ENCODE assay signal across 24 mouse cellular contexts in genomic region chr3:30248656-30249384, GRCm38 (mm10).
A peak's percentile ranks its signal among the peaks of the same experiment; 100 is the strongest.
DNase-seq lines count a peak whose midpoint lies in the region; ATAC-seq and TF ChIP-seq lines count a peak whose summit lies in the region.
"Had no signal": no experiment of that assay in that cellular context is flagged by ENCODE, and none has a peak within 500 bp of the region (broad histone marks: within the 10 kb centered on the region; RNA-seq: fewer than 3 reads in every experiment).

No protein-coding gene starts in this region.

- no peak overlapping the region for H3K4me3 ChIP-seq in forebrain, postnatal 0 days (ENCODE audit: low read depth, low read length)
- no peak overlapping the region for H3K4me3 ChIP-seq in forebrain, embryonic 12.5 days (replicated peaks)
- no peak overlapping the region for H3K4me3 ChIP-seq in midbrain, embryonic 11.5 days (ENCODE audit: low read depth, low read length)
- H3K4me3 ChIP-seq in midbrain, embryonic 10.5 days, result no peak overlapping the region
- H3K4me3 ChIP-seq: hindbrain, embryonic 13.5 days; limb, embryonic 12.5 days; liver, embryonic 12.5 days; midbrain, embryonic 15.5 days; myocyte; neural tube, embryonic 15.5 days had no signal

- peak; percentile 92 for ATAC-seq in forebrain, postnatal 0 days
- no peak for ATAC-seq in forebrain, embryonic 12.5 days (ENCODE audit: low FRiP score)
- no peak for ATAC-seq in midbrain, embryonic 11.5 days (ENCODE audit: low FRiP score)
- ATAC-seq: inflammation-experienced regulatory T-cells, adult 6 months; liver, embryonic 12.5 days; midbrain, embryonic 15.5 days had no signal

- H3K9me3 ChIP-seq in forebrain, postnatal 0 days (ENCODE audit: low read length), result no peaks in the 10 kb centered on the region
- no peaks in the 10 kb centered on the region for H3K9me3 ChIP-seq in forebrain, embryonic 12.5 days
- no peaks in the 10 kb centered on the region for H3K9me3 ChIP-seq in midbrain, embryonic 11.5 days (ENCODE audit: control insufficient read depth, low read length)
- no peaks in the 10 kb centered on the region for H3K9me3 ChIP-seq in midbrain, embryonic 10.5 days (replicated peaks)
- H3K9me3 ChIP-seq: hindbrain, embryonic 13.5 days; limb, embryonic 12.5 days; liver, embryonic 12.5 days; midbrain, embryonic 15.5 days; neural tube, embryonic 15.5 days had no signal

- no peak overlapping the region for H3K9ac ChIP-seq in forebrain, postnatal 0 days
- H3K9ac ChIP-seq in forebrain, embryonic 12.5 days, result no peak overlapping the region
- H3K9ac ChIP-seq in midbrain, embryonic 11.5 days (ENCODE audit: low read length), result no peak overlapping the region
- H3K9ac ChIP-seq: hindbrain, embryonic 13.5 days; limb, embryonic 12.5 days; liver, embryonic 12.5 days; midbrain, embryonic 15.5 days; neural tube, embryonic 15.5 days had no signal

- no peak overlapping the region for H3K27ac ChIP-seq in forebrain, postnatal 0 days (ENCODE audit: low read depth, low read length)
- no peak overlapping the region for H3K27ac ChIP-seq in forebrain, embryonic 12.5 days
- no peak overlapping the region for H3K27ac ChIP-seq in midbrain, embryonic 11.5 days (ENCODE audit: low read depth, low read length)
- H3K27ac ChIP-seq in midbrain, embryonic 10.5 days (replicated peaks), result no peak overlapping the region
- H3K27ac ChIP-seq: hindbrain, embryonic 13.5 days; limb, embryonic 12.5 days; liver, embryonic 12.5 days; midbrain, embryonic 15.5 days; neural tube, embryonic 15.5 days had no signal

- no peak overlapping the region for H3K4me2 ChIP-seq in forebrain, postnatal 0 days (ENCODE audit: low read depth)
- H3K4me2 ChIP-seq in forebrain, embryonic 12.5 days, result no peak overlapping the region
- no peak overlapping the region for H3K4me2 ChIP-seq in midbrain, embryonic 11.5 days
- H3K4me2 ChIP-seq: hindbrain, embryonic 13.5 days; limb, embryonic 12.5 days; liver, embryonic 12.5 days; midbrain, embryonic 15.5 days; neural tube, embryonic 15.5 days had no signal

- H3K27me3 ChIP-seq in forebrain, postnatal 0 days (ENCODE audit: insufficient read depth, low read length), result no peaks in the 10 kb centered on the region
- H3K27me3 ChIP-seq in forebrain, embryonic 12.5 days, result no peaks in the 10 kb centered on the region
- no peaks in the 10 kb centered on the region for H3K27me3 ChIP-seq in midbrain, embryonic 11.5 days (ENCODE audit: control insufficient read depth, insufficient read depth, low read length)
- no peaks in the 10 kb centered on the region for H3K27me3 ChIP-seq in midbrain, embryonic 10.5 days (ENCODE audit: low read depth, poor library complexity, severe bottlenecking)
- H3K27me3 ChIP-seq: CH12.LX; hindbrain, embryonic 13.5 days; limb, embryonic 12.5 days; liver, embryonic 12.5 days; midbrain, embryonic 15.5 days; neural tube, embryonic 15.5 days had no signal

- 76% methylated on average over 4 of the region's 4 CpGs for WGBS in forebrain, postnatal 0 days
- 87% methylated on average over 4 of the region's 4 CpGs for WGBS in forebrain, embryonic 12.5 days
- 85% methylated on average over 4 of the region's 4 CpGs for WGBS in midbrain, embryonic 11.5 days
- 89% methylated on average over 4 of the region's 4 CpGs for WGBS in midbrain, embryonic 10.5 days

- no peaks in the 10 kb centered on the region for H3K4me1 ChIP-seq in forebrain, postnatal 0 days (ENCODE audit: insufficient read depth)
- H3K4me1 ChIP-seq in forebrain, embryonic 12.5 days, result peaks cover 4% of the 10 kb centered on the region; the same call in 1 of the 2 replicates
- peaks cover 4% of the 10 kb centered on the region for H3K4me1 ChIP-seq in midbrain, embryonic 11.5 days (ENCODE audit: control insufficient read depth, insufficient read depth, low read length)
- H3K4me1 ChIP-seq in midbrain, embryonic 10.5 days, result peaks cover 12% of the 10 kb centered on the region
- H3K4me1 ChIP-seq: liver, embryonic 12.5 days; midbrain, embryonic 15.5 days had no signal

- no peaks in the 10 kb centered on the region for H3K36me3 ChIP-seq in forebrain, postnatal 0 days (ENCODE audit: insufficient read depth)
- H3K36me3 ChIP-seq in forebrain, embryonic 12.5 days (replicated peaks), result no peaks in the 10 kb centered on the region
- H3K36me3 ChIP-seq in midbrain, embryonic 11.5 days (ENCODE audit: control insufficient read depth, insufficient read depth, low read length), result no peaks in the 10 kb centered on the region
- no peaks in the 10 kb centered on the region for H3K36me3 ChIP-seq in midbrain, embryonic 10.5 days
- H3K36me3 ChIP-seq: hindbrain, embryonic 13.5 days; limb, embryonic 12.5 days; liver, embryonic 12.5 days; midbrain, embryonic 15.5 days; neural tube, embryonic 15.5 days had no signal

- DNase-seq in forebrain, postnatal 0 days, result peak; percentile 55
- peak; percentile 9 for DNase-seq in layer of hippocampus, adult 11-12 months (ENCODE audit: low spot score)
- no peak for DNase-seq in layer of hippocampus, postnatal 10 days (ENCODE audit: low spot score in 2 of 2)
- DNase-seq in midbrain, embryonic 11.5 days (ENCODE audit: low spot score, missing footprints), result peak; percentile 59
- no peak for DNase-seq in midbrain, embryonic 10.5 days (ENCODE audit: low spot score)
- peak; percentile 43 for DNase-seq in telencephalon, adult 2 months (ENCODE audit: low read depth, low spot score)
- DNase-seq in thymus, postnatal 25 days, result no peak
- DNase-seq: adrenal gland, postnatal 14 days; cerebellum, adult 2 months; gastrocnemius, postnatal 14 days; heart, postnatal 10 days; kidney, adult 2 months; kidney, postnatal 25 days; lung, adult 2 months; right cerebral cortex, postnatal 4 days had no signal

- no peak for TF ChIP-seq CTCF in forebrain, postnatal 0 days (IDR thresholded peaks at IDR 0.05; ENCODE audit: low read depth)

Comparison
In these comparisons a context has a peak if more than half of its experiments do, and no peak if none do; other contexts are left out.
1. DNase-seq: peak in forebrain, postnatal 0 days (single experiment), layer of hippocampus, adult 11-12 months (single experiment), midbrain, embryonic 11.5 days (single experiment) and telencephalon, adult 2 months (single experiment); none in layer of hippocampus, postnatal 10 days (0 of 2), midbrain, embryonic 10.5 days (single experiment) and thymus, postnatal 25 days (single experiment).